1 mouse cellular context compared by ENCODE assay signal in the genomic region with DNA sequence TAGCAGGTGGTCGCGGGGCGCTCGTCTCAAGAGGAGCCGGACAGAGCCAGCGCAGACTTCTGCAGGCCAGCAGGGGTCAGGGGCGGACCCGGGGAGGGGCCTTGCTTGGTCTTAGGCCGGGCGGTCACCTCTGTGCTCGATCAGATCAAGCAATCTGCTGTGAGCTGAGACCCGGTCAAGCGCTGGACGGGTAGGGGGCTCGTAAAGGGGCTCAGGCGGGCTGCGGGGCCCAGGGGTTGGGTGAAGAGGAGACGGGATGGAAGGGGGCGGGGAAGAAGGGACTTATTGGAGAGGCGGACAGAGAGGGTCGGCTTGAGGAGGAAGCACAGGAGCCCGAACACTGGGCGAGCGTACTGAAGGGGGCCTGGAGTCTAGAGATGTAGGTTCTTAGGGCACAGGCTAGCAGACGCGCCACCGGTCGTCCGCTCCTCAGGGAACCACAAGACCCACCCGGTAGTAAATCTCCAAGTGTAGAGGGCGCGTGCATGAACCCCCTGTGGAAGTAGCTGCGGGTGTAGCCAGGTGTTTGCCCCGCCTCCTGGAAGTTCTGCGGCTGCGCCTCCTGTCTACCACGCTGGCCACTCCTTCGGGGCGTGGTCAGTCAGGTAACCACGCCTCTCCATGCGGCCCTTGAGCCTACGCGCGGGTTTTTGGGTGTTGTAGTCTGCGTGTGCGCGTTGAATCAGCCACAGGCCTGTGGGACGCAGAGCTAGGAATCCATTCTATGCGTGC.
TF ChIP-seq lines count a peak whose summit lies in the region.

No protein-coding gene starts in this region.

TF ChIP-seq in CH12.LX, 34 proteins besides CTCF, POLR2A, EP300 and RAD21 (continued from another document):
- peak; percentile 88; the same call in 1 of the 2 replicates for TF ChIP-seq MYC (IDR thresholded peaks at IDR 0.05; ENCODE audit: low read depth, low read length)
- TF ChIP-seq ELF1 (IDR thresholded peaks at IDR 0.05; ENCODE audit: low read depth, low read length): peak; percentile 51
- peak; percentile 78; the same call in 1 of the 2 replicates for TF ChIP-seq KAT2A (IDR thresholded peaks at IDR 0.05; ENCODE audit: insufficient replicate concordance, low read length)
- peak; percentile 84 for TF ChIP-seq NRF1 (IDR thresholded peaks at IDR 0.05; ENCODE audit: low read depth, low read length)
- peak; percentile 8; the same call in 1 of the 2 replicates for TF ChIP-seq SMC3 (IDR thresholded peaks at IDR 0.05; ENCODE audit: low read depth, low read length)
- TF ChIP-seq HCFC1 (IDR thresholded peaks at IDR 0.05; ENCODE audit: low read depth, low read length): peak; percentile 88
- no peak; the same call in 1 of the 2 replicates for TF ChIP-seq GABPA (IDR thresholded peaks at IDR 0.05; ENCODE audit: insufficient replicate concordance, low read depth, low read length)
- no peak for TF ChIP-seq E2F4 (IDR thresholded peaks at IDR 0.05; ENCODE audit: insufficient replicate concordance, low read depth, low read length)
